Mouse (Mus musculus) heart, postnatal 14 days (tissue): ENCODE data around the gene Slc38a2. TPM values are rescaled to one million over a fixed set of nuclear protein-coding genes. Genes with fewer than 3 reads are reported as not detected.

ENCODE experiments used
- DNase-seq, 2 experiments: peaks; one replicate each; pipeline ENCODE4 v3.0.0; 2021 to 2022
- intact Hi-C: fragments of 180-260 bp; cut with DNase I; formaldehyde crosslinking; loops from one replicate; pipeline ENCODE4 v1.15.1; 2025
- total RNA-seq, 2 experiments: library from RNA; stranded (reverse); gene quantifications; 2 replicates each; pipeline ENCODE4 v1.2.3; 2021

Slc38a2 gene
- total RNA-seq, 2 experiments from 2014 or later = 257 to 301 TPM

GRCm38 (mm10) chr15:96698658-96699448 lies 677 bp downstream of the Slc38a2 start:
- intact Hi-C loops = loop anchor here (5.0 to 10.0 kb wide), 4 partner anchors 48 to 414 kb away; partner anchors contain the start of gene Arid2
- peak; percentile 90 for DNase-seq

DNA sequence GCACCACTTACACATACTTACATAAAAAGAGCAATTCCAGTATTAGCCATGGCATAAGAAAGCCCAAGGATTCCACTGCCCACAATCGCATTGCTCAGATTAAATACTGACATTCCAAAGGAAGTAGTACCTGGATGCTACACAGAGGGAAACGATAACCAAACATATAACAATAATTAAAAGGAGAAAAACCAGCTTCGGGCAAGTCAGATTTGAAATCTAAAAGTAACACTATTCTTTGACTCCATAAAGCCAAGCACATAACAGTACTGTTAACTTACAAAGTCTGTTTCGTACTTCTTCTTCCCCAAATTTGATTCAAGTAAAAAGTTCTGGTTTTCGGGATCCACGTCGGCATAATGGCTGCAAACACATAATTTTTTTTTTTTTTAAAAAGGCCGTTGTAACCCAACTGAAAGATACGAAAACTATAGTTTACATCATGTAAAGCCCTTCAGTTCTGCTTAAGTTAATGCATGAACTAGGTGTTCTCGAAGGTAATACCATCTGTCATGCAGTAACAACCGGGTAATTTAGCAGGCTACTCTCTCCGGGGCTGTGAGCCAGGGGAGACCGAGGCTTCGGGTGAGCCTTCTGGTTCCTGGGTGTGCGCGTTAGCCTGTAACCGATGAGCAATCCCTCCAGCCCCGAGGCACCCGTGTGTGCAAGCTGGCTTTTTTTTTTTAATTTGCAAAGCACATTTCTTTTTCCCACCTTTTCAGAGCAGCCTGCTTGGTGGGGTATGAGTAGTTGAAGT lies 1.5 kb downstream of the Slc38a2 start:
- peak in 1 of 2 experiments; percentile 34 for DNase-seq
- intact Hi-C loops = loop anchor here (5.0 to 10.0 kb wide), 4 partner anchors 49 to 413 kb away; partner anchors contain the start of gene Arid2

GRCm38 (mm10) chr15:96696486-96697284 lies 2.8 kb downstream of the Slc38a2 start:
- intact Hi-C loops = loop anchor here (5.0 to 10.0 kb wide), 4 partner anchors 51 to 412 kb away; partner anchors contain the start of gene Arid2
- no peak for DNase-seq

GRCm38 (mm10) chr15:96695455-96696421 lies 3.8 kb downstream of the Slc38a2 start:
- peak; percentile 55 to 66 for DNase-seq
- intact Hi-C loops = loop anchor here (5.0 to 10.0 kb wide), 4 partner anchors 52 to 411 kb away; partner anchors contain the start of gene Arid2

DNA sequence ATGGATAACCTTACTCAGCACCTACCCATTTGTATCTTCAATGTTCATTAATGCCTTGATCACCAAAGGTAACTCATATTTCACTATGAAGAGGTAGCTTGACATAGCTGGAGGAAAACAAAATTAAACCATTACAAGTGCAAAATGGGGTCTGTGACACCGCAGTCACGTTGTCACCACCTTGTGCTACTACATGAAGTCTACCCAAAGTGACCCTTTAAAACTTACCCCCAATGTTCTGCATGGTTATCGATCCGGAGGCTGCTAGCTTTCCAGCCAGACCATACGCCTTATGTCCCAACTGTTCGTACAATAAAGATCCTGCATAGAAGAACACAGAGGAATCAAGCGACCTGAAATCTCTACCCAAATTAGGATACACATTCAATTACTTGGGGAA lies 4.5 kb downstream of the Slc38a2 start:
- DNase-seq = no peak
- intact Hi-C loops = loop anchor here (5.0 to 10.0 kb wide), 4 partner anchors 52 to 410 kb away; partner anchors contain the start of gene Arid2

GRCm38 (mm10) chr15:96693688-96694087 lies 5.8 kb downstream of the Slc38a2 start:
- no peak for DNase-seq
- intact Hi-C loops = loop anchor here (10.0 kb wide), 1 partner anchor 409 kb away; the partner anchor contains the start of gene Arid2

DNA sequence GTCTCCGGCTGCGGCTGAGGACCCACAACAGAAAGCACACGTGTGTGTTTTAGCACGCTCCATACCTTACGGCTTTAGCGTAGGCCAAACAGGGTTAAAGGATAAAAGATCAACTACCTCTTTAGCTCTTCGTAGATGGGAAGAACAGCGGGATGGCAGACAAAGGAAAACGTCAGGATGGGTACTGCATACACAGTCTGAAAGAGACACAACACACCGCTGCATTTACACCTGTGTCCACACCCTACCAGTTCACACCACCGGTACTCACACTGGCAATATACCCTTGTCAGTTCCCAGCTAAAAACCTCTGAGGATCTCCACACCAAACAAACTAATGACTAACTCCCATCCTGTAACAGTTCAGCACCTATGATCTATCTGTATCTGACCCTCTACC lies 7.1 kb downstream of the Slc38a2 start:
- intact Hi-C loops = loop anchor here (10.0 kb wide), 1 partner anchor 408 kb away; the partner anchor contains the start of gene Arid2
- DNase-seq = no peak

DNA sequence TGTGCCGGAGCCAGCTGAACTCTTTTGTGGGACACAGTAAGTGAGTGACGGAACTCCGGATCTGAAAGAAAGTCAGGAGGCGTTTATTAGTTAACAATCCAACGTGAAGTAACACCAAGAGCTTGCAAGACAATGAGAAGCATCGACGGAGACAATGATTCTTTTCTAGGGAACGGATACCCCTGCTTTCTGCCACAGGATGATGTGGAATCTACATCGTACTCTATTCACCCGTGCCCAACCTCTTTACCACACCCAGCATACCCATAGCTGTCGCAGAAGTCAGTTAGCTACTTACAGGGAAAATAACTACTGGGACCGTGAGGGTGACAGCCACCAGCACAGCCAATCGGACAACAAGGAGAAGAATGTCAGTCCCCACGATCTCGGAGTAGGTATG lies 8.1 kb downstream of the Slc38a2 start:
- intact Hi-C loops = loop anchor here (10.0 kb wide), 1 partner anchor 407 kb away; the partner anchor contains the start of gene Arid2

GRCm38 (mm10) chr15:96690829-96691228 lies 8.7 kb downstream of the Slc38a2 start:
- intact Hi-C loops = loop anchor here (10.0 kb wide), 1 partner anchor 406 kb away; the partner anchor contains the start of gene Arid2
- no peak for DNase-seq

More for the DNA sequence above, 8.1 kb downstream of the Slc38a2 start:
- DNase-seq = no peak

DNA sequence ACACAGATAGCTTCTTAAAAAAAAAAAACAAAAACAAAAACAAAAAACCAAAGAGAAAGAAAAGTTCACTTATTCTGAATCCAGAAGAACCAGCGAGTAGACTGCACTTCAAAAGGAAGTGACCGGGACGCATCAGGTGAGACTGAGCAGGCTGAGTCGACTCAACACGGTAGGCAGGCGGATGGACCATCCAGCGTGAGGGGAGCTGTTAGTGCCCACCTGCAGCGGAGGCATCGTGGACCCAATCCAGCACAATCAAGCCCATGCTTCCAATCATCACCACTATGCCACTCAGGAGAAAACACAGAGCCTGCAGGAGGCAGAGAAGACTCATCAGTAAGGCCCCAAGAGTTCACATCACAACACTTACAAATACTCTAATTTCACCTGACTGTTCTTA lies 9.6 kb downstream of the Slc38a2 start:
- intact Hi-C loops = loop anchor here (10.0 kb wide), 1 partner anchor 405 kb away; the partner anchor contains the start of gene Arid2
- DNase-seq = no peak

DNA sequence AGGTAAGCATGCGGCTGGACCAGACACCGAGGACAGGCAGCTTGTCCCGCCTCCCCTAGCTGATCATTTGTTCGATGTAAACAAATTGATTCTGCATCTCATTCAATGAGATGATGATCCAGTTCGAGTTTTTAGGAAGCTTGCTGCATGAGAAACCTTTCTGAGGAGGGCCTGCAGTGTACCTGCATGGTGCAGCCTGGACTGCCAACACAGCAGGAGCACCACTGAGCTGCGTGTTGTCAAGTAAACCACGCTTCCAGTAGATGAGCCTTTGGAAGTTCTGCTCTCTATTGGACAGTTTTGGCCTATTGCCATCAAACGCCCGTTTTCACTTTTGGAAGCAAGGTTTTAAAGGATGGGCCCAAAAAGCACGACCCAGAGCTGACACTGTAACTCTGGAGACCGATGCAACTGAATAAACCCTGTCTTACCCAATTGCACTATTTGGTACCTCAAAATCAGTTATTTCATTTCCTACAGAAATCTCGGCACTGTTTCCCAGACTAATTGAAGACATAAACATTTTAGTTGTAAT lies 10.7 kb downstream of the Slc38a2 start:
- no peak for DNase-seq
- intact Hi-C loops = no loop called here

GRCm38 (mm10) chr15:96688036-96688435 lies 11.5 kb downstream of the Slc38a2 start:
- DNase-seq = no peak
- intact Hi-C loops = no loop called here

GRCm38 (mm10) chr15:96687366-96687765 lies 12.2 kb downstream of the Slc38a2 start:
- intact Hi-C loops = no loop called here
- DNase-seq = no peak

DNA sequence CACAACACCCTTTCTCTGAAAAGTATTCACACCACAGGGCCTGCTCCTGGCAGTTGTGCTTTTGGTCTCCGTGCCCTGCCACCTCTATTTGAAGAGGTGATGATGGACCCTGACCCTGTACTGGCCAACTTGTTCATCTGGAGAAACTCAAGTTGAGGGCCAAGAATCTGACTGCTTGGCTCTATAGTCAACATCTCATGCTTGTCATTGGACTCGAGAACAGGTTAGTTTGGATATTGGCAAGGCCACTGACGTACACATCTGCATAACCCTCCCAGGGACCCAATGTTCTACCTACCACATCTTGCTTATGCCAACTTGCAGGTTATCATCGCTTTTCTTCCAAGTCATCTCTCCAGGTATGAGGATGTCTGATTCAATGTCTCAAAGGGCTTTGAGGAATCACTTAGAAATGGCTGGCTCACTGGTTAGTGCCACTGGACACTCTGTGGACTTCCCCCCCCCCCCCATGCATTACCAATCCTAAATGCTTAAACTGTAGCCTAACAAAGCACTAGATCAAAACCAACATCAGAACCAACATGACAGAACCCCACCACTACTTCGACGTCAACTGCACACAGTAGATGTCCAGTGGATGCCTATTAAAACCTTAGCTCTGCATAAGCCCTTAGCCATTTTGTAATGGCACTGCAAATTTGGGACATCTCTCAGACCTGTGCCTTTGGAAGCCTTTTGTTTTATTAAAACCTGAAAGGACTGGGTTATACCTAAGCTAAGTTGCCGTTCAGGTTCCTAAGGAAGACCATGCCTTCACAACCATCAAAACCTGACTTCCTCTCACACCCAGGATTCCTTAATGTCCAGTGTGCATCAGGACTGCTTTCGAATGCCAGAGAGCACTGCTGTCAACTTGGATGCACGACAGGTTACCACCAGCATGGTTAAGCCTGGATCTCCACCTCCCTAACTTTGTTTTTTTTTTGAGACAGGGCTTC lies 13.1 kb downstream of the Slc38a2 start:
- DNase-seq = peak in 1 of 2 experiments; percentile 10
- intact Hi-C loops = no loop called here

DNA sequence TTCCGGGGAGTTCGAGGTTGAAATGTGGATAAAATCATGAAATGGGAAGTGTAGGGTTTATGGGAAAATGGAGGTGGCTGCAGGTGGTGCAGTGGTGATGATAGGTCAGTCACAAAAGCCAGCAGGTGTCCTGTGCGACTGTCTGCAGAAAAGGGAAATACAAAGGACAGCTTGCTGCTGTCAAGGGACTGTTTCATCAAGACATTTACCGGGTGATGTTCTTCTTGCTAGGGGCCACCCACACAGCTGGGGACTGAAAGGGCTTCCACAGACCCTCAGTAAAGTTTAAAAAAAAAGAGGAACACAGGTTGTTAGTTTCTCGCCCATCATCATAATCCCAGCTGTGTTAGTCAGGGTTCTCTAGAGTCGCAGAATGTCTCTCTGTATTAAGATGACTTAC lies 14.3 kb downstream of the Slc38a2 start:
- intact Hi-C loops = no loop called here
- DNase-seq = no peak

DNA sequence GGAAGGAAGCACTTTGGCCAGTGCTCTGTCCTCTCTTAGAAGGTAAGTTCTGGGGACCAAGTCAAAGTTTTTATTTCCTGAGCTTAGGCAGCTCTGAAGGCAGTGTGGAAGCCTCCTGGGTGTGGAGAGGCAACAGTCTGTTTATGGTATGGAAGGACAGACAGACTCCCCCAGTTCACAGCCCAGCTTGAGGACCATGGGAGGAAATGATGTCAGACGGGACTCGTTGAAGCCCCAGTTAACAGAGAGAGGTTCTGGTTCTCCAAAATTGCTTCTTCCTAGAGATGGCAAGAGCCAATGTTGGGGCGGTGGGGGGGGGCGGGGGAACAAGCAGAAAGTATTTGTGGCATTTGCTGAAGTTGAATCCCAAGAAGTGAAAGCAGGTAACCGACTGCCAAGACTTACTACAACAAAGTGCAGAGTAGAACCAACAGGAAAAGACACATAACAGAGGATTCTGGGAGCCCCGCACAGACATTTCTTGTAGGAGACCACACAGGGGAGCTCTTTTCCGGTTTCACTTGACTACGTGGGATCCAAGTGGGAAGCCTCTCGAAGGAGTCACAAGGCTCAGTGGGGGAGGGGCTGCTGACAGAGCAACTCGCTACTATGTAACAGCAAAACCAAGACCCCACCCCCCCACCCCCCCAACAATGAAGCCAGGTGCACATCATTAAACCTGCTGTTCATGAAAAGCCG lies 15.2 kb downstream of the Slc38a2 start:
- intact Hi-C loops = loop anchor here (5.0 kb wide), 1 partner anchor 253 kb away; no protein-coding TSS in a partner anchor
- peak in 1 of 2 experiments; percentile 65 for DNase-seq
